Mouse (Mus musculus) induced T-regulatory cell, adult 2 months (primary cell): ENCODE measurements around the gene Gng5.

Experiments used
- DNase-seq: peaks from one replicate; pipeline ENCODE4 v3.0.0-alpha.2; 2012; ENCODE audit warnings: low read depth

Gene Gng5

DNA sequence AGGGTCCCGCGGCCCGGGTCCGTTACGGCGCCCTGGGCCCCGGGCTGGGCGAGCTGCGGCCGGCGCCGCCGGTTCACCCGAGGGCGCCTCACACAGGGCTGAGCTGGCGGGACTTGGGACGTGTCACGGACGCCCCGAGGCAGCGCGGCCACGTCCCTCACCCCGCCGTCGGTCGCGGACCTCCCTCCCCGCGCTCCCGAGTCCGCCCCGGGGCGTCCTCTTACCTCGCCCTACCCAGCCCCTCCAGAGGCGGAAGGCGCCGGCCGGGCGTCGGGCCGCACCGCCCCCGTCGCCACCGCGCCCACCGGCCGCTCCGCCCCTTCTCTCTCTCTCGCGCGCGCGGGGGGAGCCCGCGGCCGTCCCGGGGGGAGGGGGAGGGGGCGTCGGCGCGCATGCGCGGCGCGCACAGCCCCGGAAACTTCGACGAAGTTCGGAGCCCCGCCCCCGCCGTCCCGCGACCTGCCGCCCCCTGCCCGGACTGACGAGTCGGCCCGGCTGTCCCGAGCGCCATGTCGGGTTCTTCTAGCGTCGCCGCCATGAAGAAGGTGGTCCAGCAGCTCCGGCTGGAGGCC lies at the start of gene Gng5, which contains the start of gene Spata1:
Gng5 (plus strand) TSS at position 377 of the 572 bp plus-strand sequence.
Spata1 (minus strand) TSS at position 323 of the 572 bp plus-strand sequence.
- peak; percentile 95 for DNase-seq

DNA sequence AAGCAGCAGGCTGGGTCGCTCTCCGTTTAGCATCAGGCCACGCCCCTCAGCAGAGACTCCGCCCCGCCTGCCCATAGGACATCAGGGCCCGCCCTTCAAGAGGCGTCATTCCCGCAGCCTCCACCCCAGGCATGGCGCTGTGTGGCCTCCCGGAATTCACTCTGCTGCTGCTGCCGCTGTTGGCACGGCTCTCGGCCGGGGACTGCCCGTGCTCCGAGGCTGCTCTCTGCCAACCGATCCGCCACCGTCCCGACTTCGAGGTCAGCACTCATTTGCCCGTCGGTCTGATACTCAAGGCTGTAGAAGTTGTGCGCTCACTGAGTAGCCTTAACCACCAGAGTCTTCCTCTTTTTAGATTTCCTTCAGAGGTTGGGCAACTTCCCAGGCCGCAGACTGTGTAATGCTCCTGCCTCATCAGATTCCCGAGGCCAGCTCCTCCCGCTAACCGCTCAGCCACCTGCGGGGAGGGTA lies 49.2 kb upstream of the Gng5 start:
- DNase-seq = peak; percentile 94

DNA sequence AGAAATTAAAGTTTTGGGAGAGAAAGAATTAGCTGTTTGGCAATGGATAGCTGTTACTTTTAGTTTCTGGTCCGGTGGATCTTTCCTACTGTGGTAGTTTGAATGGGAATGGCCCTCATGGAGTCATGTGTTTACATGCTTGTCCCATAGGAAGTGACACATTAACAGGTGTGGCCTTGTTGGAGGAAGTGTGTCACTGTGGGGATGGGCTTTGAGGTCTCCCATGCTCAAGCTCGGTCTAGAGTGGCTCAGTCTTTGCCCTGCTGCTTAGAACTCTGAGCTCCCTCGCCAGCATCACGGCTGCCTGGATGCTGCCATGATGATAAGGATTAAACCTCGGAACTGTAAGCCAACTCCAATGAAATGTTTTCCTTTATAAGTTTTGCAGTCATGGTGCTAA lies 48.2 kb upstream of the Gng5 start:
- peak; percentile 23 for DNase-seq

DNA sequence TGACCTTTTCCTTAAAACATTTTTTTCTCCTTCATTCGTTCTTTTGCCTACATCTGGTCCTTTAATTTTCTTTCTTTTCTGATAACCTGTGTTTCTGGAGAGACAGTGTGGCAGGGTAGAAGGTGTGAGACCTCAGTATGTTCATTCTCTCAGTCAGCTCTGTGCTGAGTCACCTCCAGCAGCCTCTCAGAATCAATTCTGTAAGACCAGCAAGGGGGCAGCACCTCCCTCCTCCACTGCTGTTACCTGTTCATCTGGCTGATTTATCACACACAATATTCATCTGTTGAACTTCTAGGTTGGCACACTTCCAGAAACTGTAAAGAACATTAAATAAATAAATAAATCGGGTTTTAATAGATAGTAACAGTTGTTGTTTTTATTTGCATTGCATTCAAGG lies 36.7 kb upstream of the Gng5 start:
- no peak for DNase-seq

DNA sequence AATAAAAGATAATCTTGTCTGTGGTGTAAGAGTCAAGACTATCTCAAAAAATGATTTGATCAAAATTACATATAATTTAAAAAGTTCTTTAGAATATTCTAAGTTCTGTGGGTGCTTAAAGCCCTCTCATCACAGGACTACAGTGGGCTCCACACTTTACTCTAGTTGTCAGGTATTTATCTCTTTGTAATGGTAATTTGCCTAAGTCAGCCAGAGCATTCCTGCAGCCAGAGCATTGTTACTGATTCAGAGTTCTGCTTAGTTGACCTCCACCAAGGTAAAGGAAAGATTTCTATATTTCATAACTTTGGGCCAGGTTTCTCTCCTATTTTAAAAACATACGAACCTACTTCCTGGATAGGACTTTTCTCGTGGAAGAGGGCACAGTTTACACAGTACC lies 30.4 kb upstream of the Gng5 start:
- DNase-seq = no peak

DNA sequence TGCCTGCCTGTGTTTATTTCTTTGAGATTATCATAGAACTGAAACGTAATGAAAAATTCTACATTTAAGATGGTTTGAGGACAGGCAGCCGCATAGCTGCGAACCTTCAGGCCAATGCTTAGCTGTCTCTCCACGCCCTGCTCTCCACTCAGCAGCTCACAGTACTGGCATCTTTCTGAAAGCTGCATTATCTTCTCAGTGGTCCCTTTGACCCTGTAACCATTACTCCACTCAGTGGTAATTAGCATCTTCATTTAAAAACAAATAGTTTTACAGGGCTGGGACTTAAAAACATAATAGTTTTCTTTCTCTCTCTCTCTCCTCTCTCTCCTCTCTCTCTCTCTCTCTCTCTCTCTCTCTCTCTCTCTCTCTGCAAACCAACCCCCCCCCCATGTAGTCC lies 26.9 kb upstream of the Gng5 start:
- no peak for DNase-seq

DNA sequence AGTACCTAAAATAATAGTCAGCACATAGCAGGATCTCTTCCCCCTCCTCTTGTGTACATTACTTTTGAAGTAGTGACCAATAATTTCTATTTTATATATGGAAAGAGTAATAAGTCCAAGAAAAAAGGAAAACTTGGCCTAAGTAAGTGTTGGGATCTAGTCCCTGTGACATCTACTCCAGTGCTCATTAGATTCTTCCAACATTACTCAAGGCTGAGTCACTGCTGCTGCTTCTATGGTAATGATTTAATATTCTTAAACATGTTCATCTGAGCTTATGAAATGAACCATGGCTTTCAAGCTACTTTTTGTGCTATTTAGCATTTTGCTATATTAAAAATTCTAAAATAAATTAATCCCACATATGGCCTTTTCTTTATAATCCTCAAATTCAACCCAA lies 25.9 kb upstream of the Gng5 start:
- no peak for DNase-seq

DNA sequence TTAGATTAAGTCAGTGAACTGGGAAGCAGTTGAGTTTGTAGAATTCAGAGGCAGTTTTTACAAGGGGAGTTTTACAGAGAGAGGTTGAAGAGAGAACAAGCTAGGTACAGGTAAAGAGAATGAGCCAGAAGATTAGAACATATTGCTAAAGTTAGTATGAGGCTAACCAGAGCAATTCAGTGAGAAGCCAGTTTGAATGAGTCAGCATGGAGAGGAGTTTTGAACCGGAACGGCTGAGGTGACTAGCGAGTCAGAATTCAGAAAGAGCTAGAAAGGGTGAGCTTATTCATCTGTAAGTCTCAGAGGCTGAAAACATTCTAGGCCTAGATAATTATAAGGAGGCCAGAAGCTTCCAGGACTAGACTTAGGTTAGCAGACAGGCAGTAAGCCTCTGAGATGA lies 25.2 kb upstream of the Gng5 start:
- DNase-seq = no peak

DNA sequence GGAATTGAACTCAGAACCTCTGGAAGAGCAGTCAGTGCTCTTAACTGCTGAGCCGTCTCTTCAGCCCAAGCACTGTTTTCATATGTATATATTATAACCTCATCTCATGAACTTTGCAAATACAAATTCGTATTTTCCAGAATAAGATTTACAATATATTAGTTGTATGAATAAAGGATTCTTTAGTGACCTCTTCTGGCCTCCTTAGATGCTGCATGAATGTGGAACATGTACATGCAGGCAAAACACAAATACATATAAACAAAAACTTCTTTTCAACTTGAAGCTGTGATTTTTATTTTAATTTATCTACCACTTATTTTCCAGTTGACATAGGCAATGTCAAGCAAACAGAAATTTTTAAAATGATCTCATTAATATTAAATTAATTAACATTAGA lies 17.6 kb upstream of the Gng5 start:
- DNase-seq = no peak

DNA sequence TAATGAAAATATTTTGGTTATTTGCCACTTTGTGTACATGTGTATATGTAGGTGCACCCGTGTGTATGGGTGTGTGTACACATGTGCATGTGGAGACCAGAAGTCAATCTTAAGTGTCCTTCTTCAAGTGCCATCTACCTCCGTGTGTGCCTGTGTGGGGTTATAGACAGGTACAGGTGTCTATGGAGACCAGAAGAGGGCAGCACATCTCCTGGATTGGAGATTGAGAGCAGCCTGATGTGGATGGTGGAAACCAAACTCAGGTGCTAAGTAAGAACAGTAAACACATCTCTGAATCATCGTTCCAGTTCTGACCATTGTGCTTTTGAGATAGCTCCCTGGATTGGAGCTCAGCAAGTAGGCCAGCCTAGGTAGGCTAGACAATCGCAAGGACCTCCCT lies 13.1 kb upstream of the Gng5 start:
- peak; percentile 40 for DNase-seq

DNA sequence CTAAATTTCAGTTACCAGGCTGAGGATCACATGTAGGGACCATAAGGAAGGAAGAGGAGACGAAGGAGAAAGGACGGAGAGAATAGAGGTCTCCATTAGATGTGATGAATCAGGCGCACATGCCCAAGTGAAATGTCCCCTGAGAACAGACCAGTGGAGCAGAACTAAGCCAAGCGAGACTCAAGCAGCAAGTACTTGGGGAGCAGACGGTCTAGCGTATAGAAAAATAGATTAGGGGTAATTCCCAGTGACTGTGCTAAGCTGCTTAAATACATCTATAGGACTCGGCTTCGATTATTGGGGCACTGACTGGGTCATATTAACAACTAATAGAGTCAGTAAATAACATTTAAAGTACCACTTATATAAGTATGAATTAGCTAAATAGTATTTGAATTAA lies 4.7 kb upstream of the Gng5 start:
- no peak for DNase-seq

DNA sequence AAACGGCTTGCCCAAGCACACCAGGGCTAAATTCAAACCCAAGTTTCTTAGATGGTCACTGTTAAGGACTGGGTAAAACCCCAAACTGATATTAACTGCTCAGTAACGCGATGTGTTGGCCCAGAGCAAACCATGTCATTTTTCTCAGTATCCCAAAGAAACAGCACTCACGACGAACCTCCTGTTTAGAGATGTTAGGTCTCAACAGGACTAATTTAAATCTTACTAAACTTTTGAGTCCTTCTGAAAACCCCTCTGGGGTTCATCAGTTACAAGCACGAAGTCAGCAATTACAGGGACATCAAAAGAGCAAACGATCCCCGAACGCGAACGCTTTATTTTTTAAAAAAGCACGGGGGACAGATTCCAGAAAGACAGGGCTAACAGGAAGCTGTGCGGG lies 618 bp upstream of the Gng5 start:
- no peak for DNase-seq

DNA sequence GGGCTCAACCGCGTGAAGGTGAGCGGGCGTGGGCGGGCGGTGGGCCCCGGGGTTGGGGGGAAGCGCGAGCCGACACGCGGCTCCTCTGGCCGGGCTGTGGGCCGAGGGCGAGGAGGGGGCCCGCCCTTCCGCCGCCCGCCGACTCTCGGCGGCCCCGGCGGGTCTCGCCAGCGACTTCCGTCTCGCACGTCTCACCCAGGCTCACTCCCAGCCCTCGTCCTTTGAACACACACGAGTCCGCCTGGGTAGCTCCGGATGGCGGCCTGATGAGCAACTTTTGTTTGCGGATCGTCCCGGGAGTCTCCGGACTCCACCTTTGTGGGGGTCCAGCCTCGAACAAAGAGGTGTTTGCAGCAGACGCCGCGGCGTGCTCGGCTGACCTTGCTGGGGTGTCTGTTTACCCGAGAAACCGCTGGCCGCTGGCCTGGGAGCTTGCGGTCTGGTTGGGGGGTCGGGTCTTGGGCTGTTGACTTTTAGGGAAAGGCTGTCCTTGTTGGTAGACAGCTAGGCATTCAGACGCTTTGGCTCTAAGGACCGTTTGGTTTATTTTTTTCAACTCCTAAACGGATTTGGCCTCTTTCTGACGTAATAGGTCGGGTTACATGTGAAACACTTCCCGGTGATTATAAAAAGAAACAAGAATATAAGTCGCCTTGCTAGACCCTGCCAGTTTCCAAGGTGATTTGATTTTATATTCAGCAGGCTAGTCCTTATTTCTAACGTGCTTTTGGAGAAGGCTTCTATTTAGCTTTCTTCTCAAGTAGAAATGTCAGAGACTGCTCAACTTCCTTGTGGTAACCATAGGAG lies 599 bp downstream of the Gng5 start:
- peak; percentile 81 for DNase-seq

DNA sequence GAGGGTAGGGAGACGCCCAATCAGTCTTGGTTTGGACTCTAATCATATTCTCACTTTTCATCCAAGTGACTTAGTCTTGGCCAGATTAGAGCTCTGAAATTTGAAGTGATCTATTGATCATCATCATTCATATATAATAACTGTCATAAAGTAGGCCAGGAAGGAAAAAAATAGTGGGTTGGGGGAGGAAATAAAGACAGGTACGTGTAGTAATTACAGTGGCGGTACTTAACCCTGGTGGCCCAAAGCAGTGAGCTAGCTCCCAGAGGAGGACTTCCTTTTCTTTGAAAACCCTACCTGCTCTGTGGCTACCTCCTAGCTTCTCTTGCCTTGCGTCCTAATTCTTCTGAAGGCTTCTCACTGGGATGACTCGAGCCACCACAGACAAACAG lies 1.2 kb downstream of the Gng5 start:
- no peak for DNase-seq

DNA sequence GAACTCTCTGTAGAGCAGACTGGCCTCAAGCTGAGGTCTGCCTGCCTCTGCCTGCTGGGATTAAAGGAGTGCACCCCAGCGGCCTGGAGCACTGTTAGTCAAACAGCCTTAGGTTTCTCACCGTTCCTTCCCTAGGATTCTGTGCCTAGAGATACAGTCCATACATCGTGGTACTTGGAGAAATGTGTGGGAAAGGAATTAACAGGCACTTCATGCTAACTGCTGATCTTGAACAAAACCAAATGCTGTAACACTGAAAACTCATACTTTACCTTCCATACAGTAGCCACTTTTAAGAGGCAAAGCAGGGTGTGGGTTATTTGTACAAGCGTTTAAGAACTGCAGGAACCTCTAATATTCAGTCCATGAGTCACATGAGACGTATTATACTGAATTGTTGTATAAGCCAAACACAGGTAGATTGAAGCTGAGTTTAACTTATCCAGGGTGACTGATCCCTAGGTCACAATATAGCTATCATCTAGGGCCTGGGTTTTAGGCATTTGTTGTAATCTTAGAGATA lies 2.1 kb downstream of the Gng5 start:
- no peak for DNase-seq

DNA sequence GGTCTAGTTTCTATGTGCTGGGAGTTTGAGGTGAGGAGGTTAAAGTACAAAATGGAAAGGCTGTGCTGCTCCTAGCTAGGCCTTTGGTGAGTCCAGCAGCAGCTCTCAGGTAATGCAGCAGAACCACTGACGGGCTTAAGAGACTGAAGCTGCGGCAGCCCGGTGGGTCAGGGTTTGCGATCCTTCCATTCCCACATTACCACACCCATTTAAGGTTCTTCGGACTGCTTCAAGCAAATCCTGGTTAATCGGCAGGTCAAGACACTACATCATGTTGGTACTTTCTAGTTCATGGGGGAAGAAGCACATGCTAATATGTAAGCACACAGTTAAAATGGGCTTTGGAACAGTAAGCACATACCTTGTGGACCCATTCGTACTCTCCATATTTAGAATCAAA lies 7.1 kb downstream of the Gng5 start:
- no peak for DNase-seq

DNA sequence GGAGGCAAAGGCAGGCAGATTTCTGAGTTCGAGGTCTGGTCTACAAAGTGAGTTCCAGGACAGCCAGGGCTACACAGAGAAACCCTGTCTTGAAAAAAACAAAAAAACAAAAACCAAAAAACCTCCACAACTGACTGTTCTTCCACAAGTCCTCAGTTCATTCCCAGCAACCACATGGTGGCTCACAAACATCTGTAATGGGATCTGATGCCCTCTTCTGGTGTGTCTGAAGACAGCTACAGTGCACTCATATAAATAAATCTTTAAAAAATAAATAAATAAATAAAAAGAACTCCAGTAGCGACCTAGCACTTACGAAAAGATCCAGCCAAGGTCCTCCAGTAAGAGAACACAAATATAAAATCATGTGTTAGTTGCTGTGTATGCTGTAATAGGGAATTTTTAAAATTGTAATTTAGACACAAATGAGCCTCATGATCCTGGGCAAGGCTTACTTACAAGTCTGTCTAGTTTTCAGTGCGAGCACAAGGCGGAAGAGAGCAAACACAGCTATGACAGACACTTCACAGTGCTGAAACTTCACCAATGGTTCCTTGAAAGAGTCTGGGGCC lies 20.7 kb downstream of the Gng5 start:
- no peak for DNase-seq

DNA sequence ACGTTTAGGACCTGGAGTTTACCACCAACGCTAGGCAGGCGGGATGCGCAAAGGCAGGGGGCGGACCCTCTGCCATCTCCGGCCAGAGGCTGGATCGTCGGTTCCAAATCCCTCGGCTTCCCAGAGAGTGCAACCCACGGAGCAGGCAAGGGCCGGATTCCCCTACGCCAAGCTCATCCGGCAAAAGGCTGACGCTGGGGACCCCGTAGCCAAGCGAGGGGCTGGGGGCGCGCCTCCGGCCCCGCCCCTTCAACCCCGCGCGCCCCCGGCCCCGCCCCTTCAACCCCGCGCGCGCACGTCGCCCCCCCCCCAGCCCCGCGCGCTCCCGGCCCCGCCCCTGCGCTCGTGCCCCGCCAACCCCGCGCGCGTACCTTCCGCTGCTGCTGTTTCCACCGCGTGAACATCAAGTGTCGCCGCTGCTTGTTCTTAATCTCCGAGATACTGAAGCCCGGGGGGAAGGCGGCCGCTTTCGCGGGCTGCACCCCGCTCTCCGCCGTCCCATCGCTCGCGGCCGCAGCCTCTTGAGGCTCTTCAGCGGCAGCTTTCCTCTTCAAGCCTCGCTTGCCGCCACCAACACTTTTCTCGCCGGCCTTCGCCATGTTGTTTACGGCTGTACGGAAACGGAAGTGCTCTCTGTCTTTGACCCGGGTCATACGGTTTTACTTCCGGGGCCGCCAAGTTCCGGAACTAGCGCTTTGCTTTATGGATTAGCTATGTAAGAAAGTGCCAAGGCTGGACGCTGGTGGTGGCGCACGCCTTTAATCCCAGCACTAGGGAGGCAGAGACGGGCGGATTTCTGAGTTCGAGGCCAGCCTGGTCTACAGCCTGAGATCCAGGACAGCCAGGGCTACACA lies 21.4 kb downstream of the Gng5 start, which contains the start of gene Rpf1:
Rpf1 (minus strand) TSS at position 632 of the 854 bp plus-strand sequence.
- peak; percentile 96 for DNase-seq

DNA sequence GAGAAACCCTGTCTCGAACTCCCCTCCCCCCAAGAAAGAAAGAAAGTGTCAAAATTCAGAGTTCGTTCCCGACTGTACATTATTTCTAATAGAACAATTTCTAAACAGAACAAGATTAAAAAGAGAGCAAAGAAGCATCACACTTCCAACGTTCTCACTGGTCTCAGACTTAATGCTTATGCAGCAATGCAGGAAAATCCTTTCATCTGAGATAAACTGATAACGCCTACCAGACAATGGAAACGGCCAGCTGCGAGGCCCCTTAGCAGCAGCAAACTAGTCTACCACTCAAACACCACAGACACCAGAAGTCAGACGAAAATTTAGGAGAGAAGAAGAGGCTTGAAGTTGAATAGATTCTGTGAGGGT lies 22.0 kb downstream of the Gng5 start:
- DNase-seq = no peak

DNA sequence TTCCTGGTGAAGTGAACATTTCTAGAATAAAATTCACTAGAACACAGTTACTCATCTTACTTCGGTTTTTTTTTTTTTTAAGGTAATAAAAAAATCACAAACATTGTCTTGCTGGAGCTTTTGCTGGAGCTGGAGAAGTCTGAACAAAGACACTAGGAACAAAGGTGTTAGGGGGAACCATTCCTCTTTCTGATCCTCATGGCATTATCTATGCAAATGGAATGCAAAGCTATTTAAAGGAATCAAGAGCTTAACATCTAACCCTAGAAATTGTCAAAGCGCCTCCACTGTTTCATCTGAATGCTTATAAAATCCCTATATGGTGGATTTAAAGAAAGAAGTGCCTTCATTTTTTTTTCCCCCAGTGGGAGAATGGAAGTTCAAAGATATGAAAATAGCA lies 28.7 kb downstream of the Gng5 start:
- no peak for DNase-seq

DNA sequence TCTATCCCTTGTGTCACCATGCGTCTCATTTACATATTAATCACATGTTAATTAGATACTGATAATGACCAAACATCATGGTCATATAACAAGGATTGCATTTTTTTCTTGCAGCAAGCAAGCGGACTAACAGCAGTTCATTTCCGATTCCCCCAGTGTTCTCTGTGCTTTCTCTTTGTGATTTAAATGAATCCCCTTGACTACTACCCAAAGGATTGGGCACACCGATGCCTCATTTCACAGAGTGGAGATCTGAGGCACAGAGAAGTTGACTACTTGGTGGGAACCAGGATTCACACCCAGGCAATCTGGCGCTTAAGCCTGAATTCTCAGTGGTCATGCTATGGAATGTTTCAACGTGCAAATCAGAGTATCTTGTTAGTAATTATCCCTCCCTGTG lies 35.4 kb downstream of the Gng5 start:
- no peak for DNase-seq
